Mouse (Mus musculus) yolk sac, embryonic 10.5 days (tissue): ENCODE measurements around the gene Gpank1.
"Not testable (repeated sequence)": the region's sequence is repeated elsewhere in the genome, so short reads cannot be mapped to it uniquely, and the experiment has no call there.

ENCODE experiments used
- DNase-seq: peaks from one replicate; pipeline ENCODE4 v3.0.0-alpha.2; 2017; ENCODE audit warnings: low spot score

Gpank1 gene

DNA sequence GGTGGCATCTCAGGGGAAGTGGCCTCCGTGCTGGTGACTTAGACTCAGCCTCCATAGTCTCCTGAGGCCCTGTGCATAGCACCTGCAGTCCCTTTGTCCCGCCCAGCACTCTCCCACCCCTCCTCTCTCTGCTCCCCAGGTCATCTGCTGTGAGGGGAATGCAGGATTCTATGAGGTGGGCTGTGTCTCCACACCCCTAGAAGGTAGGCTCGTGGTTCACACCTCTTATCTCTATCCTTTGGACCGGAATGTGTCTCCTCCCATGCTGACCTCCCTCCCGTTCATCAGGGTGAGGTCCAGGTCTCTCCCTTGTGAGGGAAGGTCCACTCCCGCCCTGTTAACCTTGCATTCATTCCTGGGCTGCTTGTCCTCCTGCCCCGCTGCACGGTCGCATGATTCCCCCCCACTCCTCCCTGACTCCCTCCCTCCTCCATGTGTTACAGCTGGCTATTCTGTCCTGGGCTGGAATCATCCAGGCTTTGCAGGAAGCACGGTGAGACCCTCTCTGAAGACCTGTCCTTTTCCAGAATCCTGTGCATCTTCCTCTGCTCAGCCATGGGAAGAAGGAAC is 21.0 kb upstream of the Gpank1 start:
- DNase-seq: peak; percentile 88

DNA sequence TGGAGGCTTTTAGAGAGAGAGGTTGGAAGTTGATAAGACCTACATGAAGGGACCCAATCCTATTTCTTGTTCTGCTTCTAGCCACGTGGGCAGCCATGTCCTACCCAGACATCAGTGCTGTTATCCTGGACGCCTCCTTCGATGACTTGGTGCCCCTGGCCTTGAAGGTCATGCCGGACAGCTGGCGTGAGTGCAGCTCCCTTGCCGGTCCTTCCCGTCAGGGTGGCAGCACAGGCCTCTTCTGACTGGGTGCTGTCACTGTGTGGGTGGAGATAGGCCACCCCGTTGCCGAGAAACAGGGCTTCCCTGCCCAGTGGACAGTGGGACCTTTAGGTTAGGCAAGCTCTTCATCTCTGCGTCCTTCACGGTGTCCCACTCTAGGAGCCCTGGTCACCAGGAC is 20.1 kb upstream of the Gpank1 start:
- no peak for DNase-seq

DNA sequence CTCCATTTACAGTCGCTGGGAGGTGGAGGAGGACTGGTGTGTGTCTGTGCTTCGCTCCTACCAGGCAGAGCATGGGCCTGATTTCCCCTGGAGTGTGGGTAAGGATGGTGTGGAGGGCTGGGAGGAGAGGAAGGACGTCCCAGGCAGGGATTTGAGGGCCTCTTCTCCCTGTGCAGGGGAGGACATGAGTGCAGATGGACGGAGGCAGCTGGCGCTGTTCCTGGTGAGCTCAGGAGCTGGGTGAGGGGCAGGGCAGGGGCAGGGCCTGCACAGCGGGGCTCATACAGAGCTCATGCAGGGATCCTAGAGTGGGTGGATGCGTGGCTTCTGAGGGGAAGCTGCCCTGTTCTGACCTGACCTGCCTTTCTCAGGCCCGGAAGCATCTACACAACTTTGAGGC is 19.0 kb upstream of the Gpank1 start:
- no peak for DNase-seq

DNA sequence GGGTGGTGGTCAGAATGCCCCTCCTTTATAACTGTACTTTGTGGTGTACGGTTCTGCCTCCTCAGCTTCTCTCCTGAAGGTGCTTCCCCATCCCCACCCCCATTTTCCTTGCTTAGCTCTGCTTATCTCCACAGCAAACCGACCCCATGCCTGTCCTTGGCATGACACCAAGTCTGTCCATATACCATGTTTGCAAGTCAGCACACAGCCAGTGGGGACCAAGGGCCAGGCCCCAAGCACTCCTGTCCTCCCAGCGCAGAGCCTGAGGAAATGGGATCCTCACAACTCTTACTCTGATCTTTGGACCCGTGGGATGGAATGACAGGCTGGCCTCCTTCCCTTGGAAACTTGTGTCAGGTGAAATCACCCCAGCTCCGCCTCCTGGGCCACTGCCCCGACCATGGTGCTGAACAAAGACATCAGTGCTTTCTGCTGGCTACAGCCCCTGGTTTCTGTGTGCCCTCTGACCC is 18.0 kb upstream of the Gpank1 start:
- DNase-seq: peak; percentile 88

DNA sequence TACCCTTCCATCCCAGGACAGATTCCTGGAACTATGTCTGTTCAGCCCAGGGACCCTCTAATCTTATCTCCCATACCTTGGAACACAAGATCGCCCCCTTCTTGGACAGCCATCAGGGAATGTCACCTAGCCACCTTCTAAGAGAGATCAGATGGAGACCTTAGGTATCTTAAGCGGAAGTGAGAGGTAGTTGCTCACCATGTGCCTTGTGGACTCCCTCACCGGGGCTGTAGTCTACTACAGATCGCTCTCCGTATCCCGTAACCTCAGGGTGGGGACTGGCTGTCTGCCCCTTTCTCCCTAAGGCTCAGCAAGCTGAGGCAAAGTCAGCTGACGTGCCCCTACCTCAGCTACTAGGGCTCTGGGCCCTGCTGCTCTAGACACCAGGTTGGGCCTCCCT is 17.2 kb upstream of the Gpank1 start:
- DNase-seq: peak; percentile 58

DNA sequence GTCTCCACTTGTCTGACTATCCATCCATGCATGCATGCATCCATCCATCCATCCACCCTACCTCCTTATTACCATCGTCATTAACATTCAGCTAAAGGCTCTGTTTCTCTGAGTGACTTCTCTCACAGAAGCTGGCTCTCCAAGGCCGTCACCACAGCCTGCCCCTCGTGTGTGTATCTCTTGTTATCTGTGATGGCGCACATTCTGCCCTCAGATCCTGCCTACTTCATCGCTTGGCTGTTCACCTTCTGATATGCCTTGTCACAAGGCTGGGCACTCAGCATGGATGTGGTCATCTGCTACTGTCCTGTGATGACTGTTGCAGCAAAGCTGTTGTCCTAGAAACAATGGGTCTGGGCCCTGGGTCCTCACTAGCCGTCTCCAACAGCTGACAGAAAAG is 16.5 kb upstream of the Gpank1 start:
- DNase-seq: no peak

DNA sequence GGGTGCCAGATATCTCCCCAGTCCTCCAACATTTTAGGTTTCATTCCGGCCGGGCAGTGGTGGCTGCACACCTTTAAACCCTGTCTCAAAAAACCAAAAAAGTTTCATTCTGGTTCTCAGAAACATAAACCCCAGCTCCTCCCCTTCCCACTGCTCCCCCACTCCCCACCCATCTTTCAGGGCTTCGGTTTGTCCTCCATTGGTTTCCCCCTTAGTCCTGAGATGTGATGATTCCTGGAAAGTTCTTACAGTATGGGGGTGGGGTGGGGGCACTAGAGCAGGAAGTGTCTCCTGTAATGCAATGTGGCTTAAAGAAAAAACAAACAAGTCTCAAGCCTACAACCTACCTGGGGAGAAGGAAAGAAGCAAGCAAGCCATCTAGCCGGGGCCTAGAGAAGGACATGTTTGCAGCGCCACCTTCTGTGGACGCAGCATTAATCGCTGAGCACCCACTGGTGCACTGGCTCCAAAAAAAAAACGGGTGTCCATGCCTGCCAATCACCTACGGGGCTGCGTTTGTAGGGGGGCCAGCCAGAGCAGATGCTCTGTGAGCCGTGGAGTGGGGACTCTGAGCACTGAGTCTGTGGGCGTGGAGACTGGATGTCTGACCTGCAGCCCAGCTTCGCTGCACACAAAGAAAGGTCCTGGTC is 15.4 kb upstream of the Gpank1 start:
- DNase-seq: no peak

DNA sequence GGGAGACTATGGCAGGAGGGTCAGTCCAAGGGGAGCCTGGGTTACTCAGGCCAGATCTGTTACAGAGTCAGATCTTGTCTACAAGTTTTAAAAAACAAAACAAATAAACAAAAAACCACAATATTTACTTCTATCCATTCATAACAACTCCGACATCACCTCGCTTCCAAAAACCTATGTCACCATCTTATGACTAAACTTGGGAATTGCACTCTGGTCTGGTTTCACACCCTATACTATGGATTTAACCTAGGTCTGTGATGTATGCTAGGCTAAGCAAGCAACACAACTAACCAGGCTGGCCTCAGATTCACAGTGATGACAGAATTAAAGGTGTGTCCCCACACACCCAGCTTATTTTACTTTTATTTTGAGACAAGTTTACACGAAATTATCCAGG is 14.7 kb upstream of the Gpank1 start:
- no peak for DNase-seq

DNA sequence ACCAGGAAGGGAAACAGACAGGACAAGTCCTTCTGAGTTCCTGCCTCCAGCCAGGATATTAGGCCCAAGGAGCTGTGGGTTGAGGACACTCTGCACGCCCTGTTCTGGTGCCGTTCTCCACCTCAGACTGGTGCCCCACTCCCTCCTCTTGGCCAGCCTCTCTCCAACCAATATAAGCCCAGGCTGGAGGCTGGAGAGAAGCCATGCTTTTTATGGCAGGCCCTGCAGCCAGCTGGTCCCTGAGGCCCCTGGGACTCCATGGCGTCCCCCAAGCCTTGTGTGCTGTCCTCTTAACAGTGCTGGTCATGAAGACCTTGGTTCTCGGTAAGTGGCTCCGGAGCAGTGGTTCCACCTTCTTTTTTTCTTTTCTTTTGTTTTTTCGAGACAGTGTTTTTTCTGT is 13.2 kb upstream of the Gpank1 start, which contains the start of gene Ly6g5c:
Gene Ly6g5c (plus strand): TSS at position 183 of the 400 bp plus-strand sequence.
- DNase-seq: no peak

DNA sequence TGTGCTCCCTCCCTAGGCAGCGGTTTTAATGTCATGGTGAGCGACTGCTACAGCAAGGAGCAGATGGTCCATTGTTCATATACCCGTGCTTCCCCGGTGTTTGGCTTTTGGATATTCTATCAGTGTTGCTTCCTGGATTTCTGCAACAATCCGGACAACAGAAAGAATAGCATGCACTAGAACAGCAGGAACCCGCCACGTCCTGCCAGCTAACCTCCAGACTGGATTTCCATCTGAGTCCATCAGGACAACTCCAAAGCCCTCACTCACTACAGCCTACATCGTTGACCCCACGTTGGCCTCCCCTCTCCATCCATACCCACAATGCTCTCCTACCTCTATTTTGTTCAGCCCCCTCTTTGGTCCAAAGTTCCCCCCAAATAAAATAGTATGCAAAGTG is 9.5 kb upstream of the Gpank1 start:
- DNase-seq: no peak

DNA sequence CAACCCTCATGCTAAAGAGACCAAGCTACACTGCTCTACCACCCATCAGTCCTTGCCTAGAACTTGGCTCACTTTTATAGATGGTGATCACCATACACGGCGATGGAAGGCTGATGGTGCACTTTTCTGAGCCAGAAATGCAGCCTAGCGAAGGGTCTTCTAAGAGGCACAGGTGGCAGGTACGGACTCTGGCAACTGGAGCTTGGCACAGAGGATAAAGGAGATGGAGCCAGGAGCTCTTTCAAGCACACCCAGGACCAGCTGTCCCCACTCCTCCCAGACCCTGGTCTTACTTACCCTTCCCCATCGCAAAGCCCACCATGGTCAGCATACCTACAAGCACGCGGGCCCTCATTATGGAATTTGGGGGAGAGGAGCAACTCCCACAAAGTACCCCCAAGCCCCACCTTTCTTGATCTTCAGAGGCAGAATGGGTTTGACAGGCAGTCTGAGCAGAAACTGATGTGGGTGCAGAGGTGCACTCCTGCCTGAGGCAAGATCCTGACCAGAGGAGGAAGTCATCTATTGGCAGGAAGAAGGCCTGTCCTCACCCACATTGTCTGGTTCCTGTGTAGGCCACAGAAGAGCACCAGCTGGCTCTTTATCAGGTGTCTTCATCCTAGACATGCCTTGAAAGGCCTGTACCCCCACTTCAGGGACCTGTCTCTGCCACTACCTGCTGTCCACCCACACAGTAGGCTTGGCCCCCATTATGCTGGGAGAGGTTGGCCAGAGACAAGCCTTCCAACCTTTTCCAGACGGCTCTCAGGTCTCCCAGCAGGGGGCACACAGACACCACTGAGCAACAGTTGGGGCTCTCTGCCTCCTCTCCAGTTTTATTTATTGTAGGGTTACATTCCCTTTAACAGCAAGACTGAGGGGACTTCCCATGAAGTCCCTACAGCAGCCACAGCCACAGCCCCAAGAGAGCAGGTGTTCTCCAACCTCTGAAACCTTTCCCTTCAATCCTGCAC is 5.9 kb upstream of the Gpank1 start, which contains the start of gene Ly6g5b:
Gene Ly6g5b (minus strand): TSS at position 383 of the 974 bp plus-strand sequence.
- DNase-seq: no peak

DNA sequence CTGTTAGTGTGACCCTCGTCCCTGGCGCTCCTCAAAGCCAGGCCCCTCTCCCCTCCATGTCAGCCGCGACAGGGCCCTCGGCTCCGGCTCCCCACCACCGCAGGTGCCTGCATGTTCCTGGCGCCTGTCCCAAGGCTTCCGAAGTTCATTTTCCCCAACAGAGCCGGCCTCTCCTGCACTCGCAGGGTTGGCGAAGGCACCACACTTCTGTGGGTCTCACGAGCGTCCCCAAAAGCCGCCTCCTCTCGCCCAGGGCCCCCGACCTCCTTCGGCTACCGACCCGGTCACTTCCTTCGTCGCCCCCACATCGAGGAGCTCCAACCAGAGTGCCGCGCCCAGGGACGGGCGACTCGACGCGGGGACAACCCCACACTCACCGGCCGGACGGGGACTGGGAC is 511 bp upstream of the Gpank1 start:
- no peak for DNase-seq

DNA sequence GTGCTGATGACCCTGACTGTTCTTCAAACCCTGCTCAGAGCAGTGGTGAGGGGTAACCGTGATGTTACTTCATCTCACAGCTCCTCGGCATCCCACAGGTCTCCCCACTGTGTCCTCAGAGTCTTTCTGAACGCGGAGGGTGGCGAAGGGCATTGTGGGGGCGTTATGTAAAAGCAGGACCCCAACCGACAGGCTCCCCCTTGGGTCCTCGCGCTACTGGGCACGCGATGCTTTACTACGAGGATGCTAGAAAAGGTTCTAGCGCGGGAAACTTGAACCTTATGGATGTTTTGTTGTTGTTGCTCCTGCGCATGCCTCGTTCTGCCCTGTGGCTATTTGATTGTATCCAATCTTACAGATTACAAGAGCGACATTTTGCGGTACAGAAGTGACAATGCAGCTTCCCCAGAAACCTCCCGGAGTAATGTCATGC is 632 bp downstream of the Gpank1 start, which contains the start of gene Csnk2b:
Gene Csnk2b (minus strand): TSS at position 183 of the 433 bp plus-strand sequence.
- DNase-seq: no peak

DNA sequence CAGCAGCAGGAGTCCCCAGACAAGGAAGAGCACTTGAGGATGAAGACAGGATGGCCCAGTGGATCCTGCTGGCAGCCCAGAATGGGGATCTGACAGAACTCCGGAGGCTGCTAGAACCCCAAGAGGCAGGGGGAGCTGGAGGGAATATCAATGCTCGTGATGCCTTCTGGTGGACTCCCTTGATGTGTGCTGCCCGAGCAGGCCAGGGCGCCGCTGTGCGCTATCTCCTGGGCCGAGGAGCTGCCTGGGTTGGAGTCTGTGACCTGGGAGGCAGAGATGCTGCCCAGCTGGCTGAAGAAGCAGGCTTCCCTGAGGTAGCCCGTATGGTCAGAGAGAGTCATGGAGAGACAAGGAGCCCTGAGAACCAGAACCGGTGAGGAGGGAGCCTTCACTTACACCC is 2.0 kb downstream of the Gpank1 start:
- not testable (repeated sequence) for DNase-seq

DNA sequence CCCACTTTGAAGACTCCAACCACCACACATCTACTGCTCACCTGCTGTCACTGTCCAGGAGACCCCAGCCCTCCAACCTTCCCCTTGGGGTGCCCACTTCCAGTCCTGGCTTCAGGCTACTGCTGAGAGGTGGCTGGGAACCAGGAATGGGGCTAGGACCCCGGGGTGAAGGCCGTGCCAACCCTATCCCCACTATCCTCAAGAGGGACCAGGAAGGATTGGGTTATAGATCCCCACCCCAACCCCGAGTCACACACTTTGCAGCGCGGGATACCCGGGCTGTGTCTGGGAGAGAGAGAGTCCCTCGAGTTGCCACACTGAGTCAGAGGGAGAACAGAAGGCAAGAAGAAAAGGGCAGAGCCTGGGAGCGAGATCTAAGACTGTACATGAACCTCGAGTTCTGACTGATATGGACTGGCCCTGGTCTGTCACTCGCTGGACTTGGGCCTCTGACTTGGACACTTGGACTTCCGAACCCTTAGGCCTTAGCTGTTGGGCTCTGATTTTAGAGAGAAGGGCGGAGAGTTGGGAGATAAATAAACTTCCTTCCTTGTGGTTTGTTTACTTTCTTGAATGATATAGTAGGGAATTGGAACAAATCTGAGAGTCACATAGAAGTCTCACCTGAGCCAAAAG is 3.1 kb downstream of the Gpank1 start:
- not testable (repeated sequence) for DNase-seq

DNA sequence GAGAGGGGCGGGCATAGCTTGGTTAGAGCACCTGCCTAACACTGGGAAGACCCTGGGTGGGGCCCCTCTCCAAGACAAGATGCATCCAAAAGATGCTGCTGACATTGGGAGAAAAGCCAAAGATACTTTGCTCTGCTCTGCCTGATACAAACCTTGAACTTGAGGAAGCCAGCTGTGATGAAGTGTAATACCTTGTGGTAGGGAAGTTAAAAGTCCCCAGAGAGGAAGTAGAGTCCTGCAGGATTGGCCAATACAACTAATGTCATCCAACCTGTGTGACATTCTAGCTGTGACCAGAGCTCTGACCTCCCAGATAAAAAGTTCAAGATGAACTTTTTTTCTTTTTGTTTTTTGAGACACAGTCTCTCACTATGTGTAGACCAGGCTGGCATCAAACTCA is 3.8 kb downstream of the Gpank1 start:
- DNase-seq: no peak

DNA sequence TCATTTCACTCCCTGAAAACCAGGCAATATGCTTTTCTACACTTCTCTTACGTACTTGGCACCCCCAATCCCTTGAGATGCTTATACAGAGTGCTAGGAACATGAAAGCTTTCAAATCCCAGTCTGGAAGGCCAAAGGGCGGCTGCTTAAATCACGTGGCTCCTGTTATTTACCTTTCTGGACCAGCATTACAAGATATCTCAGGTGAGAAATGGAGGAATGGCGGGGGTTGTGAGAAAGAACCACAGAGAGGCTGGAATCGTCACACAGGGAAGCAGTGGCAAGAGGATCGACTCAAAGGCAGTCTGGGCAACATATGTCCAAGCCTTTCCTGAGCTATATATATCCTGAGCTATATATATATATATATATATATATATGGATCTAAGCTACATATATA is 4.3 kb downstream of the Gpank1 start:
- DNase-seq: peak; percentile 68

DNA sequence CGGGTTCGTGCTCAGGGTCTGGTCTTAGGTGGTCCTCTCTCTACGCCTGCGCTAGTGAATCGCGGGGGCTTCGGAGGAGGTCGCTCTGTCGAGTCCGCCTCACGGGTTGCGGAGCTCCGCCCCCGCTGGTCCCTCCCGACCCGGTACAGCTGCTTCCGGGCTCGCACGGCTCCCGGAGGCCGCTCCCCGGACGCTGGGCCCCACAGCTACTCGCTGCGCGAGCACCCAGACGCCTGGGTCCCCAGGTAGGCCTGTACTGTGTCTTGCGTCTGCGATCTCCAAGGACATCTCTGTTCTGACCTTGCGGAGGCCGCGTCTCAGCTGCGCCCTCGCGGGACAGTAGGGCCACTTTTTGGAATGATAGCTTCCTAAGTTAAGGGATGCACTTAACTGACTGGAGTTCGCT is 5.0 kb downstream of the Gpank1 start, which contains the start of gene D17H6S53E:
Gene D17H6S53E (plus strand): TSS at position 168 of the 406 bp plus-strand sequence.
- peak; percentile 86 for DNase-seq

DNA sequence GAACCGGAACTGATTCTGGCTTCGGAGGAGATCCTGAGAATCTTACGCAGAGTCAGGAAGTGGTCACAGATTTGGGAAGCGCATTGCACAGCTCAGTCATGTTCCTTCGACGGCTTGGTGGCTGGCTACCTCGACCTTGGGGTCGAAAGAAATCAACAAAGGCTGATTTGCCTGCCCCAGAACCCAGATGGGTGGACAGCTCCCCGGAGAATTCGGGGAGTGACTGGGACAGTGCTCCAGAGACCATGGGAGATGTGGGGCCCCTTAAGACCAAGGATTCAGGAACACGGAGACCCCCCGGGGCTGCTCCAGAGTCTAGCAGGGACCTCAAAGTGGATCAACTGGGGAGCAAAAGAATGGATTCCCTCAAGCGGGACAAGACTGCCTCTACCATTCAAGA is 5.8 kb downstream of the Gpank1 start:
- peak; percentile 5 for DNase-seq

DNA sequence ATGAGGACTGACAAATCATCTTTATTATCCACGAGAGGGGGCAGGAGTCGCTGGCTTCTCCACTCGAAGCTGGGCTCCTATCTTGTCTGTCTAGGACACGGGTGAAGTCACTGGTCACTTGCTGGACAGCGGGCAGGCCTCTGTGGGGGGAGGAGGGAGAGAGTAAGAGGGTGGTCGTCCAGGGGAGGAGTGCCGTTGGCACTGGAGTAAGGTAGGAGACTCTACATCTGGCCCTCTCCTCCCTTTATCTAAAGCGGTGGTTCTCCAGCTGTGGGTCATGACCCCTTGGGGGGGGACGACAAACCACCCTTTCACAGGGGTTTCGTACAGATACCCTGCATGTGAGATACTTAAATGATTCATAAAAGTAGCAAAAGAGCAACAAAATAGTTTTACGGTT is 7.7 kb downstream of the Gpank1 start:
- DNase-seq: no peak

DNA sequence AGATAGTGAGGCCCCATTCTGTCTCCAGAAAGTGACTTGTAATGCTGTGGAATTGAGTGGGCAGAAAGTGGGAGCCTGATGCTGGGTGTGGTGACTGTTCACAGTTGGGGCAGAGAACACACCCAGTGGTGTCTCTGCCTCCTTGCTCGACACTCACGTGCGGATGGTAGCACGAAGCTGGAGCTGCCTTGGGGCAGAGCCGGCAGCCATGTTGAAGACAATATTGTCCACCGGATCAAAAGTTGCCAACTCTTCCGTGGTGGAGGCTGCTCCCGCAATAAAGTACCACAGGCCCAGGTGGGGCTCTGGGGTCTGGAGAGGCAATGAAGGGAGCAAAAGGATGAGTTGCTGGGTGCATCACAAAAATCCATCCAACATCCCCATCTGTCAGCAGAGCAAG is 9.8 kb downstream of the Gpank1 start:
- DNase-seq: peak; percentile 7
